Mouse (Mus musculus): ENCODE measurements around the gene Lrrc4c.

The Lrrc4c gene

DNA sequence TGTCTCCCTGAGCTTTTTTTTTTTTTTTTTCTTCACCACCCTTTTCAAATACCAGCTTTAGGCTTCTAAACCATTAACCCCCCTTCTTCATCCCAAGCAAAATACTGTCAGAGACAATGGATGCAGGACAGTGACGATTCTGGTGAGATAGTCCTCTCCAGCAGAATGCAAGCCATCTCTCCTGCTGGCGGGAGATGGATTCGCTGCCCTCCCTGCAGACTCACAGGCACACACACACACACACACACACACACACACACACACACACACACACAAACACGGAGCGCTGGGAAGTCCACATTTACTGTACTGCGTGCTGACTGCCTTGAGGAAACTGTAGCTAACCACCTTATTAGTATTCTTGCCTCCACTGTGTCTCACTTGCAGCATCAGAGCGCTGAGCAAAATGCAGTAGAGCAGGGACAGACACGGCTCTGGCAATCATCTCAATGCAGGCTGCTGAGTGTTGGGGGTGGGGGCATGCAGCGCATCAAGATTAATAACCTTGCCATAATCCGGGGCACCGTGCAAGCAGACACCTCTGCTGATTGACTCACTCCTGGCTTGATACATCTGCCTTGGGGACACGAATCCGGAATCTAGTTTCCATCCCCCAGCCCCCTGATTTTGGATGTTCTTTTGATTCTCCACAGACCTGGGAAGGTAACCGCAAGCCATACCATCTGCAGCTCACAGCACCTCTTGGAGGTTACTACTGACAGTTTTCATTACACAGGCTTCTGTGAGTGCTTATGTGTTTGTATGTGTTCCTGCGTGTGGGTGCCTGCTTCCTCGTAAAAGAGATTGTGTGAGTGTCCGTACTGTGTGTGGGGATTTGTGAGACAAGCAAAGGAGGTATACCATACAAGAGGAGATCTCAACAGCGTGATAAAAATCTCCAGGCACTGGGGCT lies at the start of gene Lrrc4c:
Gene Lrrc4c (plus strand): TSS at position 783 of the 913 bp plus-strand sequence.
- no peak for DNase-seq (ENCODE audit: low spot score in 2 of 2)

DNA sequence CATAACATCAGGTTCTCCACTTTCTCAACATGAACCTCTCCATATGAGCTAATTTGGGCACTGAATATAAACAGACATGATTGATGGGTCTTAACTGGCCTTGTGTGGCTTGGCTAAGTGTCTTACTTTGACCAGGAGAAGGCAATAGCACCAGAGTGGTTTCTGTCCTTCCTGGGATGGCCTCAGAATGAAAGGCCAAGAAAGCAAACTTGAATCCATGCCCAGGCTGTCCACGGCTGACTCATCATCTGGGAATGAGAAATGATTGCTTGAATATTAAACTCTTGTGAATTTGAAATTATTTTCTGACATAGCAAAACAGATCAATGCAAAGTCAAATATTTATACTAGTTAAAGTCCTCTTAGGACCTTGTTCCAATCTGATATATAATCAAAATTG lies 42.9 kb upstream of the Lrrc4c start:
- DNase-seq (ENCODE audit: low spot score in 2 of 2): no peak

DNA sequence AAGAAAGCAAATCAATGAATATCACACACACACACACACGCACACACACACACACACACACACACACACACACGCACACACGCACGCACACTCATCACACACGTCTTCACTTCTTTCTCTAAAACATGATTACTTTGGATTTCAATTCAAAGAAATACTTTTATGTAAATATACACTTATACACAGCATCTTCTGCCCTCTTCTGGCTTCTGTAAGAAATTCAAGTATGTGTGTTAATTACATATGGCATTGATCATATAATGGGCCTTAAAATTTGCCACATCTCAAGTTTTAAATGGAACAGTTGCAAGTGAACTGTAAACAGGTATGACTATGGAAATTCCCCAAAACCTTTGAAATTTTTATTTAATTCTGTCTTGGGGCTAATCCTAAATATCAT lies 35.0 kb upstream of the Lrrc4c start:
- no peak for DNase-seq (ENCODE audit: low spot score in 2 of 2)

DNA sequence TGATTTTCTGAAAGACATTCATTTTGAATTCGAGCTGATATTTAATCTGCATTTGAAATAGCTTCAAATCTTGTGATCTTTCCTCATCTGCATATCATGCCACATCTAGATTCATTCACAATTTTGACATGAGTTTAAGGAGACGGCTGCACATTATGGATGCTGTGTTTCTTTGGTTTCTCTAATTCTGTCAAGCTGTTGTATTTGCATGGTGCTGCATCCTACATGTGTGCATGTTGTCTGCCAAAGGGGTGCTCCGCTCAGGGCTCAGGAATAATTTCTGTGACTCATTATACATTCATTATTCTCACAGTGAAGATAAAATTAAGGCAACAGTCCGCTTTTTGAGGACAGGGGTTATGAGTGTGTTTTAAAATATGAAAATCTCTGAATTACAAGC lies 30.5 kb upstream of the Lrrc4c start:
- no peak for DNase-seq (ENCODE audit: low spot score in 2 of 2)

DNA sequence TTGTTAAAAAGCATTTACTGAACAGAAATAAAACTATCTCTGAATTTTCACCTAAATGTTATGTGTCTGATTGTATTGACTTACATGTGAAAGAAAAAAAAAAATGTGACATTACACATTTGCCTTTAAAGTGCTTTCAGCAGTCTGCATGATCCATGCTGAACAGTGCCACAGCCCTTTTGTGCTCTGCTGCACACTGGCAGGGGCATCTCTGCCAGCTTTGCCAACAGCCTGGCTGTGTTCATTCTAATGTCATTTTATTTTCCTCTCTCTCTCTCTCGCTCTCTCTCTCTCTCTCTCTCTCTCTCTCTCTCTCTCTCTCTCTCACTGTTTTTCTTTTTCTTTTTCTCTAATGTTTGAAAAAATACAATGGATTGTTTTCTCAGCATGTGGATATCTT lies 27.4 kb upstream of the Lrrc4c start:
- DNase-seq (ENCODE audit: low spot score in 2 of 2): no peak

DNA sequence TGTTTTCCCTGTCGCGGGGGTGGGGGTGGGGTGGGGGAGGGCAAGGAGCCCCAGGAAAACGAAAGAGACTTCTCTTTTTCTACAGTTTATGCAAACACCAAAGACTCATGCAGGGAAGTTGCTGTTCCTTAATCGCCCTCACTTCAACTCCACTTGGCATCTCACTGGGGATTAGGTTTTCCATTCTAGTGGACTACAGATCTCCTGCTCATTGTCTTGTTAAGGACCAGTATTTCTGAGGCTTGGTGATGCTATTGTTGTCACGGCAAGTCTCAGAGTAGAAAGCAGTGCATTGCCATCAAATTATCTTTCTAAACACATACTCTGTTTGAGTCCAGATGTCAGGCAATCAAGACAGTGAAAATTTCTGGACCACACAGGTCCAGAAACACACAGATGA lies 2.9 kb upstream of the Lrrc4c start:
- DNase-seq (ENCODE audit: low spot score in 2 of 2): no peak

DNA sequence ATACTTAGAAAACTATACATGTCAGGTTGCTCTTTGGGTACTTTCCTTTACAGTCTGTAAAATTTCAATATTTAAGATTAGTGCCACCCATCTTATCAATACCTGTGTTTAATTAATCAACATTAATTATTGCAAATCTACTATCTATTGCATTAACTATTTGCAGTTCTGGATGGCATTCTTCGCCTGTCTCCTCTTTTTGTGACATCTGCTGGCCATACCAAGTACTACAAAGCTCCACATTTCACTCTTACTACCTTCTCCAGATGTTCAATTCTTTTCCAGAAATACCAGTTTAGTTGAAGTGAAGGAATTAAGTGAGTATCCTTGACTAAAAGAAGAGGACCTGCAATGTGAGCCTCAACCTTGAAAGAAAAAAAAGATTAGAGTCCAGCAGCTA lies 1.4 kb upstream of the Lrrc4c start:
- no peak for DNase-seq (ENCODE audit: low spot score in 2 of 2)

DNA sequence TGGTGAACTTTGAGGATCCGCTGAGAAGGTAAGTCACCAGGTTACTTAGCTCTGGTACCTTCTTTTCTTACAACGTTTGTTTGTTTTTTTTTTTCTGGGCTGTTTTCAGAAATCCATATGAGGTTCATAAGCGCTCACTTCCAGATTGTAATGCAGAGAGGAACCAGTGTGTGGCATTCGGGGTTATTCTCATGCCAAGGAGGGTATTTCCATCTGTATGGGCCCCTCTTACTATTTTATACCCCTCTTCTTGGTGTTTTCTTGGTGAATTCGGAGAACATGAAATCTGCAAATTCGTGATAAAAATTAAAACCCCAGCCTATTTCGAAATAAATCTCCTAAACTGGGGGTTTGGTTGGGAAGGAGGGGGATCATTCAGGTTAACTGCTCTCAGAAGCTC lies 587 bp downstream of the Lrrc4c start:
- DNase-seq (ENCODE audit: low spot score in 2 of 2): no peak

DNA sequence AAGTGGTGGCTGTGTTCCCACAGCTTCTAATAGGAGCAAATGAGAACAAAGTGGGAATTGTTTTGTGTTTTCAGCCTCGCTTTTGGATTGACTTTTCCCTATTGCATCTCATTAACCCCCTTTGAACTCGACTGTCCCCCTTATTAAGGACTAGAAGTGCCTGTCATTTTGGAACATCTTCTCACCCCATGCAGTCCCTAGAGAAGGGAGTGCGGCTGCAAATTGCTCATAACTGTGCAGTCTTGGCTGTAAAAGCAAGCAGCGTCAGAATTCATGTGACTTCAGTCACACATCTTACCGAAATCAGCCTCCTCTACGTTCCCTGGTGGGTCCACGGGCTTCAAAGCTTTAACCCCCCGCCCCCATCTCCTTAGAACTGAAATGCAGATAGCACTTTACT lies 1.2 kb downstream of the Lrrc4c start:
- no peak for DNase-seq (ENCODE audit: low spot score in 2 of 2)

DNA sequence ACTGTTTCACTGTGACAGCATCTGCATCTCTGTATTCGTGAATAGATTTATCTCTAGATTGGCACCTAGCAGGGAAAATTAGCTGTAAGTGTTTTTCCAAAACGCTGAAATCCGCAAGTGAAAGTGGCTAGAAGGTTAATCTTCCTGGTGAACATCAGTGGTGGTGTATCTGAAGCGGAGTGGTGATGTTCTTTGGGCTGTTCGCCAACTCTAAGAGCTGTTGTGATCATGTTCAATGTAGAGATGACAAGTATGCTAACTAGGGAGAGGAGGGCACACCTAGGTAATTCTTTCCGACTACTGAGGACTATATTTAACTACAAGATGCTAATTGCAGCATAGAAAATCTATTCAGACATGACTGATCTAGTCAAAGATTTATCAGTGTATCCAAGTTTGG lies 1.7 kb downstream of the Lrrc4c start:
- DNase-seq (ENCODE audit: low spot score in 2 of 2): no peak

DNA sequence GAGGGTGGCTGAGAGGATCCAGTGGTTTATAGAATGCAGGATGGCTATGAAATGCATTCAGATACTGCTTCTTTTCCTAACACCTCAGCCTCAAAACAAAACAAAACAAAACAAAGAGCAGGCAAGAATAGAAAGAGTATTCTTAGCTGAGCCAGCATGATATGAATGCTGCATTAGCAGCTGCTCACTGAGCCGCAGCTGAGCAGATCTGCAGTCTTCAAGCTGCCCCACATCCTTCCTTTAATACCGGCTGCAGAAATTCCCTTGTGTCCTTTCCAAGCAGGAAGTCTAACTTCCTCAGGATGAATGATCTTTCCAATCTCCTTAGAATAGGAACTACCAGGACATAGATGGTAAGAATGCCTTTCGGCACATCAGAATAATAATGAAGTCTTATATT lies 16.7 kb downstream of the Lrrc4c start:
- no peak for DNase-seq (ENCODE audit: low spot score in 2 of 2)

DNA sequence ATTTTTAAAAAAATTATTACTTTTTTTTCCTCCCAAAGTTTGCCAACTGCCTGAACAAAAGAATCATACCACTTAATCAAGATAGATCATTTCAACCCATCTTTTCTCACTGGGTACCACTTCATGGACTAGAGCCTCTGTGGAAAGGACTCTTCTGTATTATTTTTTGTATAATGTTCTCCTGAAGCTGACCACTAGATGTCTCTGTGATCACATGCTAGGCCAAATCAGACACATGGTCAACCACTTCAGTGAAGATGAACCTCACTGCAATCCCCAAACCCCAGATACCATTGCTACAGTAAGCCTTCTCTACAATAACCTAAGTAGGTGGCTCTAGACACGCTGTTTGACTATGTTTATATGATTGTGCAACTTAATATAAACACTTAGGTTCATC lies 19.4 kb downstream of the Lrrc4c start:
- no peak for DNase-seq (ENCODE audit: low spot score in 2 of 2)

DNA sequence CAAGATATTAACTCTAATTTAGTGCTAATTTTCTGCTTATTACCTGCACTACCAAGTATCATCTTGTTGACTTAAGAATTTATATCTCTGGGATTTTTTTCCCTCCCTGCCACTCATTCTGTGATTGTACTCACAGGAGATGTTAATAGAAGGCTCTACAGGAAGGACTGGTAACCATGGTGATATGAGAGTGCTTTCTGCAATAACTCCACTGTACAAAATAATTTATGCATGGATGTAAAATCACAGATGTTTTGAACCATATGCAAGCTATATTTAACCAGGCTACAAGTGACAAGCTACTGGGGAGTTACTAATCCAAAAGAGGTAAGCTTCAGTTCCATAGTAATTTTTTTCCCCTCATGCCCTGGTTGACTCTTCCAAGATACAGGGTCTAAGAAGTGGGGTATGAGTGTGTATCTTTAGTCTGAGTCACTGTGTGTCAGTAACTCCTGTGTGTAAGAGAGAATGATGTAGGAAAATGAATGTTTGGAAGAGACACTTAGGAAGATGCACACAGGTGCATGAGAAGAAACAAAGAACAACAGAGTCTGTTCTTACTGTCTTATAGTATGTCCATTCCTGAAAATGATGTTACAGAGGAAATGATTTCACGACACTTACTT lies 83.3 kb downstream of the Lrrc4c start:
- no peak for DNase-seq (ENCODE audit: low spot score in 2 of 2)

DNA sequence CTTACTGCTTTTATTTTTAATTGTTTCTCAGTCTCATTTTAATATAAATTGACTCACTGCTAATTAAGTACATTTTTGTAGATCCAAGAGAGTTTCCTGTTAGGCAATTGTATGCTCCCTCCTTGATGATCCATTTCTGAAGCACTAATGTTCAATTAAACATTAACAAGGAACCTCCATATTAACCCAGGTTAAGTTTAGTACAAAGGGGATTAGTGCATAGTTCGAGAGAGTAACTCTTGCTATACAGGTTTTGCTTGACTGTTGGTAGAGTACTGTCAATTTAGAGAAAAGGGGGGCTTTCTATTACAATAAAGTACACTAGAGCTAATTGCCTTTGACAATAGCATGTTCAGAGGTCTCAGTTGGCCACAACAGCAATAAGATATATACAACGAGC lies 84.5 kb downstream of the Lrrc4c start:
- DNase-seq (ENCODE audit: low spot score in 2 of 2): no peak

DNA sequence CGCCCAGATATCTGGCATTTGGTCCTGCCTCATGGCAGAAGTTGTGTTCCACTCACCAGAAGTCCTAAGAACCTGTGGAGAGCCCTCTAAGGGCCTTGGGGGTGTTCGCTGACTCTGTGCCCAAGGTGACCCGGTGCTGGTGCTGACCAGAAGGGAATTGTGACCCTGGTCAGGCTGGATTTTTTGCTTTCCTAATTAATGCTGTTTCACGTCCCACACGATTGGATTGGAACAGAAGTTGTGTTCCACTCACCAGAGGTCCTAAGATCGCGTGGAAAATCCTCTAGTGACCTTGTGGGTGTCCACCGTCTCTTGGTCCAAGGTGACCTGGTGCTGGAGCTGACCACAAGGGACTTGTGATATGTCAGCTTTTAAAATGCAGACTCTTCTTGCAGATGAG lies 88.9 kb downstream of the Lrrc4c start:
- DNase-seq (ENCODE audit: low spot score in 2 of 2): no peak

DNA sequence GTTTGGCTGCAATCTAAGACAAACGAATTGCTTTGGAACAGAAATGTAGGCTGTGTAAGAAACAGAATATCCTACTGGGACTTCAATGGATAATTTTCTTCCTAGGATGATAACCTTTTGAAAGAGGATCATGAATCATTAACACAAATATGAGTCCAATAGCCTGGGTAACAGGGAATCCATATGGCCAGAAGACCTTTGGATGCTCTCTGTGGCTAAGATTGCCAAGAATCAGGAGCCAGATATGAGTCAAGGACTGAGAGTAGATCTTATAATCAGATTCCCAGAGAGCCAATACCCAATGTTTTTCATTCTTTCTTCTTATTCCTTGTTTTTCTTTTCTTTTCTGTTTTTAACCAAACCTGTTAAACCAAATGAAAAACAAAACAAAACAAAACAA lies 93.2 kb downstream of the Lrrc4c start:
- DNase-seq (ENCODE audit: low spot score in 2 of 2): no peak

DNA sequence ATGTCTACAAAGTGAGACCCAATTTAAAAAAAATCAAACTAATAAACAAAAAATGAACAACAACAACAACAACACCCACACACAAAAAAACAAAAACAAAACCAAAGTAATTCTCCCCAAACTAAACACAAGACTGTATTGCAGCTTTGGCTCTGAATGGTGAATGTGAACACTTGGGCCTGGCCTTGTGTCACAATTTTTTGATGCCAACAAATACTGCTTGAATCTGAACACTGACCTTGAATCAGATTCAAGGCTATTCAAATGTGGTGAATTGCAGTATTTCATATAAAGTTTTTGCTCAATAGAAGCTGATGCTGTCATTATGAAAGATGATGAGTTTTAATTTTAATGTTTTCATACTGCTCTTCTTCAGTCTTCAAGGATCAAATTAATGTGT lies 143.6 kb downstream of the Lrrc4c start:
- DNase-seq (ENCODE audit: low spot score in 2 of 2): no peak

DNA sequence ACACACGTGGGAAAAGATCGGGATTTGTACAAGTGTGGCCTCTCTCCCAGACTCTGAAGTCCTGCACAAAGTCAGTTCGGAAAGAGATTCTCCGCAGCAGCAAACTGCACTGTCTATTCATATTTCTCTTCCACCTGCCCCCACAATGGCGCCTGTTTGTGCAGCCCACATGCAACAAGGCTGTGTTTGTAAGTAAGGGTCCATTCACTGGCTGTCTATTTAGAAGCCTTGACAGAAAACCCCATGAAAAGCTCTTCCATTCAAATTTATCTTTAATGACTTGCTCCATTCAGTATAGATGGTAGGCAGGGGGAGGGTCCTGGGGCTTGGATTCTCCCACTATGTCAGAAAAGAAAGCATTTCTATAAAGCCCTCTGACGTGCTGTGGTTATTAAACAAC lies 157.7 kb downstream of the Lrrc4c start:
- no peak for DNase-seq (ENCODE audit: low spot score in 2 of 2)

DNA sequence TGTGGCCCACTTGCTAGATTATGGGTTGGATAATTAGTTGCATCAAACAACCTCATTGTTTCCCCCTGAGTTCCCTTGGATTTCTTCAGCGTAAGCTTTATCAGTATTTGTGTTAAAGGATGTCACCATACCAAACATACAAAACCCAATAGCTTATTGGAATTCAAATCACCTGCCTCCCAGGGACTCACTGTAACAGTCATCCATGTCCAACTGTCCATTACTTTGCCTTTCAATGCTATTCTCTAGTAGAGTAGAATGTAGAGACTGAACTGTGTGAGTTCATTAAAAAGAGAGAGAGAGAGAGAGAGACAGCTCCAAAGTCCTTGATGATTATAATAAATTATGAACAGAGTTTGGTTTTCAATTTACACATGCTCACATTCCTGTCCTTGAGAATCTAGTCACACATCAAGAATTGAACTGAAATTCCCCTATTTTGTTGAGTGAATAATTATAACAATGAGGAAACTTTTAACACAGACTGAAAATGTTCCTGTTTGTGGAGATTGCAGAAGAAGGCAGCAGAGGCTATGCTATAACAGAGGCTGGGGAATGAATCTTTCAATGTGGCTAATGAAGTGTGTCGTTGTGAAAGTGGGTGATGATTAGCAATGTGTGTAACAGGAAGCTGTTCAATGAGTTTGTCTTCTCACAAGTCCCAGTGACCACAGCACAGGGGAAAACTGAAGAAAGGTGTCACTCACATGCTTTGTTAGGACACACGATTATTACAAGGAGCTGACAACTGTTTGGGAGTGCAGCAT lies 181.3 kb downstream of the Lrrc4c start:
- DNase-seq (ENCODE audit: low spot score in 2 of 2): no peak

DNA sequence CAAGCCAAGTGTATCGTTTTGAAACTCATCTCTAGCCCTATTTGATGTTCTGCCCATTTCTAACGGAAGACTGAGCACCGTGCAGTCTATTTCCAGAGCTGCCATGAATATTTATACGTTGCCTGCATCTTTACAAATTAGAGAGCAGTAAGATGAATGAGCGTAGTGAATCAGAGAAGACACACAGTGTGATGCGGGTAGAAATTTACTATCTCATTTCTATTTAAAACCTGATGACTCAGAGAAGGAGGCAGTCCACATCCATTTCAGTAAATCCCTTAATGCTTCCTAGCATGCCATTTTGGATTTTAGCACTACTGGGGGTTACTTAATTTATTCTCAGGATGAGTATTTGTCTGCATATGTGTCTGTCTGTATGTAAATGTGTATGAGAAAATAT lies 186.2 kb downstream of the Lrrc4c start:
- DNase-seq (ENCODE audit: low spot score in 2 of 2): no peak

DNA sequence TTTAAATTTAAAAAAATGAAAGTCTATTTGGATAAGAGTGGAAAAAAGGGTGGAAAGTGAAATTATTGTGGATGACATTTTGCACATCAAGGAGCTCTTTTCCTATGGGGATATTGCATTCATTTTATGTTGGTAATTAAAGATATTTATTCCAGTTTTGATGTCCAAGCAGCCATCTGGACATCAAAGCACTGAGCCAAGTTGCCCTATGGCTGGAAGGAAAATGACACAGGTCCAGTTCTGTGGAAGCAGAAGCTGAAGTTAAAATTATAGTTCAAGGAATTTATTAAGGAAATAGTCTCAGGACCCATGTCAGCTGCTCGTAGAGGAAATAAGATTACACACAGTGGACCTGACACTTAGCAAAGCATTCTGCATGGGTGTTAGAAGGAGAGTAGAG lies 187.7 kb downstream of the Lrrc4c start:
- DNase-seq (ENCODE audit: low spot score in 2 of 2): no peak

DNA sequence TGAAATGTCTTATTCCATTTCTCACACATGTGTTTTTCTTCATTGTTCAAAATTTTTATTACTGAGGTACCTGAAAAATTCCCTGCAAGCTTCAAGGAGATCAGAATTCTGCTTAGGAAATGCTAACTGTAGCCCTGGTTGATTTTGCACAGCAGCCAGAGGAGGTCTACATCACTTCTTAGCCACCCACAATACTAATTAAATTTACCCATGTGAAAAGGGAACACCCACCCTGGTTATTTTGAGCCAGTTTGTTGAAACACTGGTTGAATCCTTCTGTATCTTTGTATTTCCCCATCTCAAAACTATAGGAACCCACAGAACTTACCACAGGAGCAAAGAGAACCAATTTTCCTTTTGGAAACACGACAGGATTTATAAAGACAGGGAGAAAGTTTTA lies 191.0 kb downstream of the Lrrc4c start:
- no peak for DNase-seq (ENCODE audit: low spot score in 2 of 2)

DNA sequence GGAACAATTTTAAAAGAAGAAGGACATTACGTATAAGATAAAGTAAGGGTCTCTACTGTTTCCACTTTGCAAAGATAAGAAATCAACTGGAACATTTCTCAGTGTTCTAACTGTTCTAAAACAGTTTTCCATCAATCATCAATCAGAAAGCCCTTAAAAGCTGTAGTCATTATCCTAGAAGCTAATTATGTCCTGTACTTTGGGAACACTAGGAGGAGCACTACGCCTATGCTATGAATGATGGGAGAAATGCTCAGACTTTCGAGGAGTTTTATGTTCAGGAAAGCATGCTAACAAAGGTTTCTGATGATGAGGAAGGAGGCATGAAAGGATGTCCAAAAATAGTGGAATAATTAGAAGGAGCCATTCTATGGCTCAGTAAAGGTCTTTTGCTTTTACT lies 219.5 kb downstream of the Lrrc4c start:
- DNase-seq (ENCODE audit: low spot score in 2 of 2): no peak
